Mouse (Mus musculus): ENCODE measurements around the gene Csf2rb. TPM values are rescaled to one million over a fixed set of nuclear protein-coding genes. Genes with fewer than 3 reads are reported as not detected.

Csf2rb gene
- polyA plus RNA-seq, 1 experiment from 2014 or later = 2.6 TPM

- Histone ChIP-seq H3K36me3 (ENCODE audit: insufficient read depth) (no peaks in the 10 kb centered on the region), H3K27me3 (ENCODE audit: insufficient read depth, low read length) (no peaks in the 10 kb centered on the region), H3K4me3 (ENCODE audit: low read depth, low read length) (no peak overlapping the region), H3K4me2 (no peak overlapping the region), H3K9me3 (ENCODE audit: low read depth, low read length) (no peaks in the 10 kb centered on the region), H3K9ac (no peak overlapping the region), H3K4me1 (ENCODE audit: insufficient read depth) (no peaks in the 10 kb centered on the region), H3K27ac (ENCODE audit: low read depth) (no peak overlapping the region)
- 86% methylated on average over 4 of the region's 4 CpGs for WGBS
- DNase-seq (no peak), ATAC-seq (ENCODE audit: insufficient read depth) (no peak)
- TF ChIP-seq CTCF (IDR thresholded peaks at IDR 0.05; ENCODE audit: low read depth) = no peak
These were observed 56.6 kb downstream of the Csf2rb start for GRCm38 (mm10) chr15:78382115-78382514.

GRCm38 (mm10) chr15:78383450-78384219 lies 58.1 kb downstream of the Csf2rb start:
- Histone ChIP-seq H3K4me1 (ENCODE audit: insufficient read depth) (no peaks in the 10 kb centered on the region), H3K36me3 (ENCODE audit: insufficient read depth) (no peaks in the 10 kb centered on the region), H3K4me3 (ENCODE audit: low read depth, low read length) (no peak overlapping the region), H3K27me3 (ENCODE audit: insufficient read depth, low read length) (no peaks in the 10 kb centered on the region), H3K9ac (no peak overlapping the region), H3K9me3 (ENCODE audit: low read depth, low read length) (no peaks in the 10 kb centered on the region), H3K27ac (ENCODE audit: low read depth) (0 out of 2 replicates have a peak overlapping the region, but pooled peaks have one; percentile 10), H3K4me2 (no peak overlapping the region)
- TF ChIP-seq CTCF (IDR thresholded peaks at IDR 0.05; ENCODE audit: low read depth) = no peak
- ATAC-seq (ENCODE audit: insufficient read depth) (no peak), DNase-seq (peak; percentile 21)
- WGBS = 80% methylated on average over 11 of the region's 11 CpGs

- TF ChIP-seq CTCF (IDR thresholded peaks at IDR 0.05; ENCODE audit: low read depth) = no peak
- 63% methylated on average over 7 of the region's 7 CpGs for WGBS
- H3K27ac ChIP-seq (ENCODE audit: low read depth) = 0 out of 2 replicates have a peak overlapping the region, but pooled peaks have one; percentile 10
These were observed 58.9 kb downstream of the Csf2rb start for GRCm38 (mm10) chr15:78384220-78385116.

GRCm38 (mm10) chr15:78385564-78385963 lies 60.0 kb downstream of the Csf2rb start:
- H3K4me2 ChIP-seq = no peak overlapping the region
- no peaks in the 10 kb centered on the region for H3K9me3 ChIP-seq (ENCODE audit: low read depth, low read length)
- no peak overlapping the region for H3K9ac ChIP-seq
- DNase-seq (no peak), ATAC-seq (ENCODE audit: insufficient read depth) (no peak)
- H3K36me3 ChIP-seq (ENCODE audit: insufficient read depth) = no peaks in the 10 kb centered on the region
- H3K4me1 ChIP-seq (ENCODE audit: insufficient read depth) = no peaks in the 10 kb centered on the region
- TF ChIP-seq CTCF (IDR thresholded peaks at IDR 0.05; ENCODE audit: low read depth) = no peak
- H3K27me3 ChIP-seq (ENCODE audit: insufficient read depth, low read length) = no peaks in the 10 kb centered on the region
- WGBS = 92% methylated on average over 1 of the region's 1 CpGs
- no peak overlapping the region for H3K27ac ChIP-seq (ENCODE audit: low read depth)
- no peak overlapping the region for H3K4me3 ChIP-seq (ENCODE audit: low read depth, low read length)

More at GRCm38 (mm10) chr15:78384220-78385116, 58.9 kb downstream of the Csf2rb start:
- H3K9me3 ChIP-seq (ENCODE audit: low read depth, low read length) = no peaks in the 10 kb centered on the region
- no peaks in the 10 kb centered on the region for H3K36me3 ChIP-seq (ENCODE audit: insufficient read depth)
- H3K4me2 ChIP-seq = no peak overlapping the region
- no peaks in the 10 kb centered on the region for H3K4me1 ChIP-seq (ENCODE audit: insufficient read depth)
- no peak for DNase-seq
- H3K27me3 ChIP-seq (ENCODE audit: insufficient read depth, low read length) = no peaks in the 10 kb centered on the region
- no peak for ATAC-seq (ENCODE audit: insufficient read depth)
- no peak overlapping the region for H3K9ac ChIP-seq
- H3K4me3 ChIP-seq (ENCODE audit: low read depth, low read length) = no peak overlapping the region

GRCm38 (mm10) chr15:78390855-78391254 lies 65.3 kb downstream of the Csf2rb start:
- no peak overlapping the region for H3K9ac ChIP-seq
- no peak overlapping the region for H3K27ac ChIP-seq (ENCODE audit: low read depth)
- no peak for TF ChIP-seq CTCF (IDR thresholded peaks at IDR 0.05; ENCODE audit: low read depth)
- H3K4me2 ChIP-seq = no peak overlapping the region
- no peaks in the 10 kb centered on the region for H3K27me3 ChIP-seq (ENCODE audit: insufficient read depth, low read length)
- 71% methylated on average over 3 of the region's 3 CpGs for WGBS
- DNase-seq (no peak), ATAC-seq (ENCODE audit: insufficient read depth) (no peak)
- H3K9me3 ChIP-seq (ENCODE audit: low read depth, low read length) = no peaks in the 10 kb centered on the region
- H3K36me3 ChIP-seq (ENCODE audit: insufficient read depth) = no peaks in the 10 kb centered on the region
- H3K4me3 ChIP-seq (ENCODE audit: low read depth, low read length) = no peak overlapping the region
- H3K4me1 ChIP-seq (ENCODE audit: insufficient read depth) = no peaks in the 10 kb centered on the region

GRCm38 (mm10) chr15:78395478-78395962 lies 70.0 kb downstream of the Csf2rb start, which contains the start of gene Tex33:
Gene Tex33 (minus strand): TSS chr15:78395912.
- H3K4me3 ChIP-seq (ENCODE audit: low read depth, low read length) = no peak within 1 kb of the TSS
- H3K27me3 ChIP-seq (ENCODE audit: insufficient read depth, low read length) = no peaks in the 10 kb centered on the region
- H3K36me3 ChIP-seq (ENCODE audit: insufficient read depth) = 0 out of 2 replicates have a peak, but pooled peaks cover 3% of the 10 kb centered on the region
- no peak for ATAC-seq (ENCODE audit: insufficient read depth)
- peak; percentile 11; the same call in 1 of the 2 replicates for TF ChIP-seq CTCF (IDR thresholded peaks at IDR 0.05; ENCODE audit: low read depth)
- H3K9ac ChIP-seq = no peak within 1 kb of the TSS
- H3K4me2 ChIP-seq = no peak within 1 kb of the TSS
- no peaks in the 10 kb centered on the region for H3K4me1 ChIP-seq (ENCODE audit: insufficient read depth)
- DNase-seq = no peak
- H3K9me3 ChIP-seq (ENCODE audit: low read depth, low read length) = no peaks in the 10 kb centered on the region
- no peak within 1 kb of the TSS for H3K27ac ChIP-seq (ENCODE audit: low read depth)
- 66% methylated on average over 8 of the region's 8 CpGs for WGBS

Measured in lung, embryonic 14.5 days (tissue).